Mouse (Mus musculus) bone marrow macrophage, adult 2 months (primary cell): ENCODE data around the gene Olfr871. TPM values are rescaled to one million over a fixed set of nuclear protein-coding genes. Genes with fewer than 3 reads are reported as not detected.
"Not testable (repeated sequence)": the region's sequence is repeated elsewhere in the genome, so short reads cannot be mapped to it uniquely, and the experiment has no call there.

Experiments
- H3K27ac ChIP-seq: 2 replicates; pipeline ENCODE4 v1.5.1; 2012; ENCODE audit warnings: low read depth, low read length; ENCODE audit not compliant: insufficient read depth
- H3K4me1 ChIP-seq: 2 replicates; pipeline ENCODE4 v1.6.1; 2012; ENCODE audit warnings: low read length; ENCODE audit not compliant: control insufficient read depth, insufficient read depth
- H3K4me3 ChIP-seq: 2 replicates; pipeline ENCODE4 v1.5.1; 2012; ENCODE audit warnings: mild to moderate bottlenecking, low read length, moderate library complexity; ENCODE audit not compliant: insufficient read depth
- CTCF ChIP-seq: IDR thresholded peaks from 2 replicates; pipeline ENCODE4 v1.5.1; 2012; ENCODE audit warnings: low read depth, mild to moderate bottlenecking, low read length, moderate library complexity
- POLR2A ChIP-seq: IDR thresholded peaks from 2 replicates; pipeline ENCODE4 v1.6.1; 2012; ENCODE audit warnings: mild to moderate bottlenecking, low read depth, low read length, borderline replicate concordance
- polyA plus RNA-seq: library from polyadenylated mRNA; stranded (reverse); fragments of >200 nt; gene quantifications from 2 replicates; pipeline ENCODE4 v1.2.4, GENCODE M21; 2012; ENCODE audit not compliant: missing spikeins, insufficient read depth, insufficient read length

The Olfr871 gene
- polyA plus RNA-seq, result not detected in 2 replicates

GRCm38 (mm10) chr9:20211907-20212306, at the start of gene Olfr871:
Gene Olfr871 (plus strand): TSS chr9:20212207.
- Histone ChIP-seq H3K4me1 (no peaks in the 10 kb centered on the region), H3K4me3 (no peak within 1 kb of the TSS), H3K27ac (no peak within 1 kb of the TSS)
- TF ChIP-seq POLR2A (no peak), CTCF (no peak)

DNA sequence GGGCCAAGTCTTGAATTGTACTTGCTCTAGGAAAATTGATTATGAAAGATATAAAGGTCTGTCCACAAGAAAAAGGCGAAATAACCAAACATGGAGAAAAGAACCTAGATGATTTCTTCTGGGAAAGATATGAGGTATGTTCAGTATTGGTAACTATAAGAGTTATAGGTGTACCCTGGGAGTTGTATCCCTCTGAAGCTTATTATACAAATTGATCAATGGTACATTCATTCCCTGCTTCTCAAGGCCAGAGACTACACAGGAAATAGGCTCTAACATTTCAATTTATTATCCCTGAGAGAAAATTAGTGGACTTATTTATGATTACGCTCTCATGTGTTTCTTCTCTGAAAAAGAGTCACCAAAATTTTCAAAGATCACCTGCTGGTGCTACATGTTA, 38.0 kb upstream of the Olfr871 start, which contains the start of gene Olfr870:
Gene Olfr870 (minus strand): TSS at position 101 of the 400 bp plus-strand sequence.
- H3K27ac ChIP-seq, result no peak within 1 kb of the TSS
- H3K4me3 ChIP-seq, result no peak within 1 kb of the TSS
- no peaks in the 10 kb centered on the region for H3K4me1 ChIP-seq
- TF ChIP-seq CTCF (no peak), POLR2A (no peak)

DNA sequence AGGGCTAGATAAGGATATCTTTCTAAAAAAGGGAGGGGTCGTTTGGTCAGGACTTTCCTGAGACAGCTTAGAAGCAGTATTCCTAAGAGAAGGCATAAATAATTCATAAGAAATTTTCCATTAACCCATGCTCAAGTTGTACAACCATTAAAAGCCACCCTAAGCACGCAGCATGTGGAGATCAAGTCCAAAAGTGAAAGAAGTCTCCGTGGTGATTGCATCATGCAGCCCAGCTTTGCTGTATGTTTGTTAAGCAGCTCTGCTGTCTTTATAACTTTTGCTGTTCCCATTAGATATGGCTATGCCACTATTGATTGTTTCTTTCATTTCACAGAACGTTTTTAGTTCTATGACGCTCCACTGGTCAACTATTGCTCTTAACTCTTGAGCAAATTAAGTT, 32.5 kb upstream of the Olfr871 start:
- H3K27ac ChIP-seq, result no peak overlapping the region
- H3K4me1 ChIP-seq, result no peaks in the 10 kb centered on the region
- H3K4me3 ChIP-seq, result no peak overlapping the region
- TF ChIP-seq POLR2A, result no peak
- TF ChIP-seq CTCF, result no peak

- no peaks in the 10 kb centered on the region for H3K4me1 ChIP-seq
- TF ChIP-seq POLR2A (no peak), CTCF (no peak)
- no peak overlapping the region for H3K27ac ChIP-seq
- no peak overlapping the region for H3K4me3 ChIP-seq
Observed at GRCm38 (mm10) chr9:20202131-20202530, 9.9 kb upstream of the Olfr871 start.

GRCm38 (mm10) chr9:20203413-20203984, 8.5 kb upstream of the Olfr871 start:
- H3K4me1 ChIP-seq, H3K27ac ChIP-seq, H3K4me3 ChIP-seq: not testable (repeated sequence)

GRCm38 (mm10) chr9:20210812-20211211, 1.2 kb upstream of the Olfr871 start:
- H3K4me1 ChIP-seq, result no peaks in the 10 kb centered on the region
- no peak for TF ChIP-seq POLR2A
- H3K4me3 ChIP-seq, result no peak overlapping the region
- no peak overlapping the region for H3K27ac ChIP-seq

- H3K27ac ChIP-seq, result no peak overlapping the region
- TF ChIP-seq CTCF (no peak), POLR2A (no peak)
- no peak overlapping the region for H3K4me3 ChIP-seq
- no peaks in the 10 kb centered on the region for H3K4me1 ChIP-seq
Observed at GRCm38 (mm10) chr9:20211477-20211876, 530 bp upstream of the Olfr871 start.

- Histone ChIP-seq H3K4me3 (no peak within 1 kb of the TSS), H3K4me1 (no peaks in the 10 kb centered on the region), H3K27ac (no peak within 1 kb of the TSS)
- no peak for TF ChIP-seq CTCF
- TF ChIP-seq POLR2A, result no peak
Observed at GRCm38 (mm10) chr9:20236819-20237218, 24.8 kb downstream of the Olfr871 start, which contains the start of gene Olfr872. Gene Olfr872 (plus strand): TSS chr9:20237119.

DNA sequence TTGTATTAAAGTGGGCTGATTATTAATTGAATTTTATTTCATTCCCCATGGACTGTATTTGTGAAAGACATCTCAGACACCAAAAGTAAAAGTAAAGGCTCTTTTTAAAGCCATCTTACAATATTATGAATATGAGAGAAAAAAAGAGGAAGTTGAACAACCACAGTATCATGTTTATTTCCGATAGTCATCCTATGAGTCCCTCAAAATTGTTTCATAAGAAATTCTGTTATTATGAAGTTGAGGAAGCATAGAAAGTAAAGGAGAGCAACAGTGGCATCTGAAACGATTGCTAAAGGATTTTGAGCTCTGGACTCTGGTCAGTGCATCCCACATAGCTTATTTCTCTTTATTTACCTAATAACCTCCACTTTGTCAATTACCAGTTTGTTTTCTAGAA, 25.4 kb downstream of the Olfr871 start:
- no peak for TF ChIP-seq POLR2A
- no peak for TF ChIP-seq CTCF
- Histone ChIP-seq H3K4me3 (no peak overlapping the region), H3K27ac (no peak overlapping the region), H3K4me1 (no peaks in the 10 kb centered on the region)

Other genes starting within 250 kb of the Olfr871 start
- not detected in 2 replicates for gene Olfr866, start 184.2 kb upstream of the Olfr871 start, polyA plus RNA-seq
- not detected in 2 replicates for gene Olfr867, start 154.6 kb upstream of the Olfr871 start, polyA plus RNA-seq
- not detected in 2 replicates for gene Olfr868, start 113.6 kb upstream of the Olfr871 start, polyA plus RNA-seq
- not detected in 2 replicates for gene Olfr869, start 83.2 kb upstream of the Olfr871 start, polyA plus RNA-seq
- gene Olfr870, start 38.1 kb upstream of the Olfr871 start, polyA plus RNA-seq, result 0.32 TPM in 1 of 2 replicates, not detected in the other
- not detected in 2 replicates for gene Olfr872, start 24.9 kb downstream of the Olfr871 start, polyA plus RNA-seq
- not detected in 2 replicates for gene Olfr39, start 70.1 kb downstream of the Olfr871 start, polyA plus RNA-seq
- not detected in 2 replicates for gene Olfr873, start 86.3 kb downstream of the Olfr871 start, polyA plus RNA-seq
- gene Olfr18, start 123.9 kb downstream of the Olfr871 start, polyA plus RNA-seq, result not detected in 2 replicates
- gene Zfp560, start 173.0 kb downstream of the Olfr871 start, polyA plus RNA-seq, result 17.3 and 17.7 TPM in 2 replicates
- 13.8 and 15.5 TPM in 2 replicates for gene Zfp26, start 248.0 kb downstream of the Olfr871 start, polyA plus RNA-seq